Mouse (Mus musculus): ENCODE results near the gene Lrrc8b. TPM values are rescaled to one million over a fixed set of nuclear protein-coding genes. Genes with fewer than 3 reads are reported as not detected.

The Lrrc8b gene
- polyA plus RNA-seq, 1 experiment from 2014 or later, result 14.7 TPM

- DNase-seq (ENCODE audit: low spot score), result peak; percentile 20
- no peaks in the 10 kb centered on the region for H3K9me3 ChIP-seq (replicated peaks; ENCODE audit: control insufficient read depth, low read length)
- H3K4me2 ChIP-seq (ENCODE audit: low read length), result no peak overlapping the region
- H3K36me3 ChIP-seq (ENCODE audit: control insufficient read depth, insufficient read depth, low read length), result no peaks in the 10 kb centered on the region
- H3K4me1 ChIP-seq (ENCODE audit: control insufficient read depth, insufficient read depth, low read length), result peaks cover 50% of the 10 kb centered on the region
- H3K9ac ChIP-seq (ENCODE audit: low read length), result no peak overlapping the region
- H3K27me3 ChIP-seq (replicated peaks; ENCODE audit: control insufficient read depth, insufficient read depth, low read length), result no peaks in the 10 kb centered on the region
- ATAC-seq, result no peak
- 78% methylated on average over 4 of the region's 4 CpGs for WGBS
- H3K4me3 ChIP-seq (ENCODE audit: low read depth, low read length), result no peak overlapping the region
- no peak overlapping the region for H3K27ac ChIP-seq (ENCODE audit: low read depth, low read length)
Observed at GRCm38 (mm10) chr5:105496133-105496532, 80.6 kb downstream of the Lrrc8b start.

- ATAC-seq (no peak), DNase-seq (ENCODE audit: low spot score) (no peak)
- Histone ChIP-seq H3K36me3 (ENCODE audit: control insufficient read depth, insufficient read depth, low read length) (no peaks in the 10 kb centered on the region), H3K4me3 (ENCODE audit: low read depth, low read length) (no peak overlapping the region), H3K27ac (ENCODE audit: low read depth, low read length) (no peak overlapping the region), H3K9me3 (replicated peaks; ENCODE audit: control insufficient read depth, low read length) (no peaks in the 10 kb centered on the region), H3K27me3 (replicated peaks; ENCODE audit: control insufficient read depth, insufficient read depth, low read length) (no peaks in the 10 kb centered on the region), H3K4me2 (ENCODE audit: low read length) (no peak overlapping the region), H3K4me1 (ENCODE audit: control insufficient read depth, insufficient read depth, low read length) (peaks cover 50% of the 10 kb centered on the region), H3K9ac (ENCODE audit: low read length) (no peak overlapping the region)
- WGBS, result 82% methylated on average over 7 of the region's 7 CpGs
Observed at GRCm38 (mm10) chr5:105496586-105496985, 81.0 kb downstream of the Lrrc8b start.

DNA sequence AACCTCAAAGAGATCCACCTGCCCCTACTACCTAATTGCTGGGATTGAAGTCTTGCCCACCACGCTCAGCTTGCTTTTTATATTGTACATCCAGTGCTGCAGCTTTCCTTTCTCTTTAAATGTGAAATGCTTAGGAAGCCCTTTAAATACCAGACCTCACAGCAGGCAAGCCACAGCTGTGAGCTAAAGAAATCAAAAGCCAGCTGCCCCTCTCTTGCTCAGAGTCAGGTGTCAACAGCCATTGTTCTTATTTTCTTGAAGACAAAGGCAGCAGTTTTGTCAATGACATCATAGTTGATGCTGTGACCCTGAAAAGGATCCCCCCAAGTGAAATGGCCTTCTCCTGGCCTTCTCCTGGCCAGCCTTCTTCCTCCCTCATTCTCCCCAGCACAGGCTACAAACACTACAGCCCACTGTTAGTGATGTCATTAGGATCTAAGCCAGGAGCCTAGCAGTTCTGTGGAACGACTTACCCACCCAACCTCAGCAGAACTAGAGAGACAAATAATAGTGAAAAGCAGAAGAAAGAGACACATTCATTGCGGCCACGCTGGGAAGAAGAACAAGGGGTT is 82.9 kb downstream of the Lrrc8b start:
- Histone ChIP-seq H3K4me3 (ENCODE audit: low read depth, low read length) (no peak overlapping the region), H3K4me1 (ENCODE audit: control insufficient read depth, insufficient read depth, low read length) (peaks cover 33% of the 10 kb centered on the region), H3K36me3 (ENCODE audit: control insufficient read depth, insufficient read depth, low read length) (no peaks in the 10 kb centered on the region), H3K4me2 (ENCODE audit: low read length) (no peak overlapping the region), H3K9me3 (replicated peaks; ENCODE audit: control insufficient read depth, low read length) (no peaks in the 10 kb centered on the region), H3K9ac (ENCODE audit: low read length) (no peak overlapping the region), H3K27me3 (replicated peaks; ENCODE audit: control insufficient read depth, insufficient read depth, low read length) (no peaks in the 10 kb centered on the region), H3K27ac (ENCODE audit: low read depth, low read length) (0 out of 2 replicates have a peak overlapping the region, but pooled peaks have one; percentile 9)
- 22% methylated on average over 4 of the region's 4 CpGs for WGBS
- DNase-seq (ENCODE audit: low spot score), result peak; percentile 63
- peak; percentile 33; the same call in 1 of the 2 replicates for ATAC-seq

- H3K9ac ChIP-seq (ENCODE audit: low read length), result no peak overlapping the region
- H3K4me1 ChIP-seq (ENCODE audit: control insufficient read depth, insufficient read depth, low read length), result peaks cover 24% of the 10 kb centered on the region
- no peak overlapping the region for H3K4me2 ChIP-seq (ENCODE audit: low read length)
- H3K27ac ChIP-seq (ENCODE audit: low read depth, low read length), result no peak overlapping the region
- no peak overlapping the region for H3K4me3 ChIP-seq (ENCODE audit: low read depth, low read length)
- H3K36me3 ChIP-seq (ENCODE audit: control insufficient read depth, insufficient read depth, low read length), result no peaks in the 10 kb centered on the region
- no peaks in the 10 kb centered on the region for H3K27me3 ChIP-seq (replicated peaks; ENCODE audit: control insufficient read depth, insufficient read depth, low read length)
- WGBS, result 47% methylated on average over 1 of the region's 1 CpGs
- no peak for ATAC-seq
- no peaks in the 10 kb centered on the region for H3K9me3 ChIP-seq (replicated peaks; ENCODE audit: control insufficient read depth, low read length)
- DNase-seq (ENCODE audit: low spot score), result no peak
Observed at GRCm38 (mm10) chr5:105499396-105499795, 83.8 kb downstream of the Lrrc8b start.

GRCm38 (mm10) chr5:105500132-105501121 is 84.9 kb downstream of the Lrrc8b start:
- Histone ChIP-seq H3K27me3 (replicated peaks; ENCODE audit: control insufficient read depth, insufficient read depth, low read length) (no peaks in the 10 kb centered on the region), H3K36me3 (ENCODE audit: control insufficient read depth, insufficient read depth, low read length) (no peaks in the 10 kb centered on the region), H3K9me3 (replicated peaks; ENCODE audit: control insufficient read depth, low read length) (no peaks in the 10 kb centered on the region), H3K4me2 (ENCODE audit: low read length) (no peak overlapping the region), H3K27ac (ENCODE audit: low read depth, low read length) (peak overlapping the region; percentile 24; the same call in 1 of the 2 replicates), H3K9ac (ENCODE audit: low read length) (no peak overlapping the region), H3K4me3 (ENCODE audit: low read depth, low read length) (no peak overlapping the region), H3K4me1 (ENCODE audit: control insufficient read depth, insufficient read depth, low read length) (peaks cover 20% of the 10 kb centered on the region)
- ATAC-seq (peak; percentile 37; the same call in 1 of the 2 replicates), DNase-seq (ENCODE audit: low spot score) (peak; percentile 61)
- WGBS, result 30% methylated on average over 12 of the region's 12 CpGs

DNA sequence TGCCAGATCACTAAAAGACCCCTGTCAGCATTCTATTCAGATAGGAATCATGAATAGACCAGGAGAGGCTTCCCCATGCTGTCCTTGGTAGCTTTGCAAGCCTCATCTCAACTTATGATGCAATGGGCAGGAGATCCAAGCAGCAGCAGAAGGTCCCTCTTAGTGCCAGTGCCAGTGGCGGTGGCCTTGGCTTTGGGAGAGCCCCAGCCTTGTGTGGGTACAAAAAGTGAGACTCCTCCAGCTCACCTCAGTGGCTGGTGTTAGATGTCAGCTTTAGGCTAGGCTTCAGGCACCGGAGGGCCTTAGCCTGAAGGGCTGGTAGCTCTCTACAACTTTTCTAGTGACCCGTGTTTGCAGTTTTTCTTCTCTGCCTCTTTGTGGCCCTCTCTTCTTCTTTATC is 85.6 kb downstream of the Lrrc8b start:
- H3K9me3 ChIP-seq (replicated peaks; ENCODE audit: control insufficient read depth, low read length), result no peaks in the 10 kb centered on the region
- 85% methylated on average over 3 of the region's 3 CpGs for WGBS
- no peaks in the 10 kb centered on the region for H3K36me3 ChIP-seq (ENCODE audit: control insufficient read depth, insufficient read depth, low read length)
- DNase-seq (ENCODE audit: low spot score) (no peak), ATAC-seq (no peak)
- H3K27ac ChIP-seq (ENCODE audit: low read depth, low read length), result no peak overlapping the region
- H3K4me1 ChIP-seq (ENCODE audit: control insufficient read depth, insufficient read depth, low read length), result peaks cover 13% of the 10 kb centered on the region
- no peak overlapping the region for H3K4me3 ChIP-seq (ENCODE audit: low read depth, low read length)
- no peaks in the 10 kb centered on the region for H3K27me3 ChIP-seq (replicated peaks; ENCODE audit: control insufficient read depth, insufficient read depth, low read length)
- H3K9ac ChIP-seq (ENCODE audit: low read length), result no peak overlapping the region
- H3K4me2 ChIP-seq (ENCODE audit: low read length), result no peak overlapping the region

GRCm38 (mm10) chr5:105508813-105509212 is 93.2 kb downstream of the Lrrc8b start:
- Histone ChIP-seq H3K27ac (ENCODE audit: low read depth, low read length) (no peak overlapping the region), H3K4me1 (ENCODE audit: control insufficient read depth, insufficient read depth, low read length) (no peaks in the 10 kb centered on the region), H3K36me3 (ENCODE audit: control insufficient read depth, insufficient read depth, low read length) (no peaks in the 10 kb centered on the region), H3K4me3 (ENCODE audit: low read depth, low read length) (no peak overlapping the region), H3K4me2 (ENCODE audit: low read length) (no peak overlapping the region), H3K27me3 (replicated peaks; ENCODE audit: control insufficient read depth, insufficient read depth, low read length) (no peaks in the 10 kb centered on the region), H3K9ac (ENCODE audit: low read length) (no peak overlapping the region), H3K9me3 (replicated peaks; ENCODE audit: control insufficient read depth, low read length) (no peaks in the 10 kb centered on the region)
- whole genome bisulfite sequencing, result 93% methylated on average over 6 of the region's 6 CpGs
- no peak for ATAC-seq
- DNase-seq (ENCODE audit: low spot score), result no peak

- Histone ChIP-seq H3K36me3 (ENCODE audit: control insufficient read depth, insufficient read depth, low read length) (no peaks in the 10 kb centered on the region), H3K27me3 (replicated peaks; ENCODE audit: control insufficient read depth, insufficient read depth, low read length) (no peaks in the 10 kb centered on the region), H3K9me3 (replicated peaks; ENCODE audit: control insufficient read depth, low read length) (no peaks in the 10 kb centered on the region), H3K27ac (ENCODE audit: low read depth, low read length) (no peak overlapping the region), H3K4me1 (ENCODE audit: control insufficient read depth, insufficient read depth, low read length) (no peaks in the 10 kb centered on the region), H3K9ac (ENCODE audit: low read length) (no peak overlapping the region), H3K4me2 (ENCODE audit: low read length) (no peak overlapping the region), H3K4me3 (ENCODE audit: low read depth, low read length) (no peak overlapping the region)
- DNase-seq (ENCODE audit: low spot score) (peak; percentile 33), ATAC-seq (peak; percentile 54; the same call in 1 of the 2 replicates)
- WGBS, result 43% methylated on average over 4 of the region's 4 CpGs
Observed at GRCm38 (mm10) chr5:105512297-105512696, 96.7 kb downstream of the Lrrc8b start.

- Histone ChIP-seq H3K27me3 (replicated peaks; ENCODE audit: control insufficient read depth, insufficient read depth, low read length) (no peaks in the 10 kb centered on the region), H3K36me3 (ENCODE audit: control insufficient read depth, insufficient read depth, low read length) (no peaks in the 10 kb centered on the region), H3K4me2 (ENCODE audit: low read length) (no peak overlapping the region), H3K4me1 (ENCODE audit: control insufficient read depth, insufficient read depth, low read length) (peaks cover 6% of the 10 kb centered on the region), H3K9me3 (replicated peaks; ENCODE audit: control insufficient read depth, low read length) (no peaks in the 10 kb centered on the region), H3K9ac (ENCODE audit: low read length) (no peak overlapping the region), H3K27ac (ENCODE audit: low read depth, low read length) (no peak overlapping the region), H3K4me3 (ENCODE audit: low read depth, low read length) (no peak overlapping the region)
- no peak for ATAC-seq
- WGBS, result 73% methylated on average over 6 of the region's 6 CpGs
- no peak for DNase-seq (ENCODE audit: low spot score)
Observed at GRCm38 (mm10) chr5:105515532-105515931, 100.0 kb downstream of the Lrrc8b start.

All from forebrain, embryonic 14.5 days (tissue).